Mouse (Mus musculus): ENCODE data around the gene Zbtb22. TPM values are rescaled to one million over a fixed set of nuclear protein-coding genes. Genes with fewer than 3 reads are reported as not detected.

The Zbtb22 gene
- total RNA-seq, 2 experiments from 2014 or later = 11.5 to 13.3 TPM

GRCm38 (mm10) chr17:33920282-33921097, 4.8 kb downstream of the Zbtb22 start:
- peak; percentile 42 for ATAC-seq (replicated peaks; ENCODE audit: poor library complexity)

- ATAC-seq (replicated peaks; ENCODE audit: poor library complexity) = no peak
Observed at GRCm38 (mm10) chr17:33921361-33921760, 5.7 kb downstream of the Zbtb22 start.

DNA sequence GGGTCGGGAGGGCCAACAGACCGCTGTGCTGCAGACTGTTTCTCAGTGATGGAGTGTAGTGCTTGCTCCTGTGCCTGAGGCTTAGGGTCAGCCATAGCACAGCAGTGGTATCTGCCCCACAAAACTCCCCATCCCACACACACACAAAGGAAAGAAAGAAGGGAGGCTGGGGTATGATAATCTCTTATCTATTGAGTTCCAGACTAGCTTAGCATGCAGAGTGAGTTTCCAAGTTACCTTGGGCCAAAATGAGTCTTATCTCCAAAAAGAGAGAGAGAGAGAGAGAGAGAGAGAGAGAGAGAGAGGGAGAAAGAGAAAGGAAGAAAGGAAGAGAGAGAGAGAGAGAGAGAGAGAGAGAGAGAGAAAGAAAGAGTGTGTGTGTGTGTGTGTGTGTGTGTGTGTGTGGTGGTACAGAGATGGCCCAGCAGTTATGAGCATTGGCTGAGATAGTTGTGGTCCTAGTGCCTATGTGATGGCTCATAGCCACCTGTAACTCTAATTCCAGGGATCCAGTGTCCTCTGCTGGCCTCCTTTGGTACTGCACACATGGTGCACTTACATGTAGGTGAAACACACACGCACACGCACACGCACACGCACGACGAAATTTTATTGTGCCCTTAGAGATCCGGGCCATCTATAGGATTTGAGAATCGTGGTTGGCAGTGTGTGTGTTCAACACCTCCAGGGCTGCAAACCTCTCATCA, 9.0 kb downstream of the Zbtb22 start:
- ATAC-seq (replicated peaks; ENCODE audit: poor library complexity) = peak; percentile 29

GRCm38 (mm10) chr17:33925406-33926116, 9.9 kb downstream of the Zbtb22 start:
- no peak for ATAC-seq (replicated peaks; ENCODE audit: poor library complexity)

DNA sequence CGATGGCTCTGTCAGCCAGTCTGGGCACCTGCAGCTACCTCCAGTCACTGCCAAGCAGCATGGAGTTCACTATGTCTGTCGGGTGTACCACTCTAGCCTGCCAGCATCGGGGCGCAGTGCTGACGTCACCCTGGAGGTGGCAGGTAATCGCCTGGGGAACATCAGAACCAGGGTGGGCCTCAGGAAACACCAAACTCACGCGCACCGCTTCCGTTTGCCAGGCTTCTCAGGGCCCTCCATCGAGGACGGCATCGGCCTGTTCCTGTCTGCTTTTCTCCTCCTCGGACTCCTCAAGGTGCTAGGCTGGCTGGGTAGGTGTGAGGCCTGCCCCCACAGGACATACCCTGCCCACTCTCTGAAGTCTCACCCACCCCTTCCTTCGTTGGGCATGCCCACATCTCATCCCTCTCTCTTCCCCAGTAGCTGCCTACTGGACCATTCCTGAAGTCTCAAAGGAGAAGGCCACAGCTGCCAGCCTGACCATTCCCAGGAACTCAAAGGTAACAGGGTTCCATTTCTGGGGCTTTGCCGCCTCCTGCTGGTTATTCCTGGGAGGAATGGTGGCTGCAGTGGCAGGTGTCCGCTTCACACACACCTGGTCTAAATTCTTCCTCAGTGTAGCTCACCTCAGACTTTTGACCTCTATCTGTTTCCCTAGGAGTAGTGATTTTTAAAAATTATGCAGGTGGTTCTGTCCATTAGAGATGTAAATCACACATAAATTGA, 10.7 kb downstream of the Zbtb22 start:
- ATAC-seq (replicated peaks; ENCODE audit: poor library complexity) = no peak

DNA sequence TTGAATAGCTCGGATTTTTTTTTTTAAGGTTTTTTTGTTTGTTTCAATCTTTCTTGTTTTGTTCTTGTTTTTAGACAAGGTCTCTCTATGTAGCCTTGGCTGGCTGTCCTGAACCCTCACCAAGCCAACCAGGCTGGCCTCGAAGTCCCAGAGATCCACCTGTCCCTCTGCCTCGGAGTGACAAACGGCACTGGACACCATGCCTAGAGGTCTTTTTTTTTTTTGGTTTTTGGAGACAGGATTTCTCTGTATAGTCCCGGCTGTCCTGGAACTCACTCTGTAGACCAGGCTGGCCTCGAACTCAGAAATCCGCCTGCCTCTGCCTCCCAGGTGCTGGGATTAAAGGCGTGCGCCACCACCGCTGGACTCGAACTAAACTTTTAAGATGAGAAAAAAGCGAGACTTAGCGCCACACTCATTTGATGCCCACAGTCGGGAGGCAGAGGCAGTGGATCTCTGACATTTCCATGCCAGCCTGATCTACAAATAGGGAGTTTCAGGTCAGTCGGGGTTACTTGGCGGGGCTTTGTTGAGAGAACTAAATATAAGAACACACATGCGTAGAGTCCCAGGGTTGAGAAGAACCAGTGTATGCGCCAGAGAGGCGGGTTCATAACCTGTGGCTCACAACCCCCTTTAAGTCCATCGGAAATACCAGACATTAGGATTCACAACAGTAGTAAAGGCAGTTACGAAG, 12.7 kb downstream of the Zbtb22 start:
- ATAC-seq (replicated peaks; ENCODE audit: poor library complexity) = no peak

DNA sequence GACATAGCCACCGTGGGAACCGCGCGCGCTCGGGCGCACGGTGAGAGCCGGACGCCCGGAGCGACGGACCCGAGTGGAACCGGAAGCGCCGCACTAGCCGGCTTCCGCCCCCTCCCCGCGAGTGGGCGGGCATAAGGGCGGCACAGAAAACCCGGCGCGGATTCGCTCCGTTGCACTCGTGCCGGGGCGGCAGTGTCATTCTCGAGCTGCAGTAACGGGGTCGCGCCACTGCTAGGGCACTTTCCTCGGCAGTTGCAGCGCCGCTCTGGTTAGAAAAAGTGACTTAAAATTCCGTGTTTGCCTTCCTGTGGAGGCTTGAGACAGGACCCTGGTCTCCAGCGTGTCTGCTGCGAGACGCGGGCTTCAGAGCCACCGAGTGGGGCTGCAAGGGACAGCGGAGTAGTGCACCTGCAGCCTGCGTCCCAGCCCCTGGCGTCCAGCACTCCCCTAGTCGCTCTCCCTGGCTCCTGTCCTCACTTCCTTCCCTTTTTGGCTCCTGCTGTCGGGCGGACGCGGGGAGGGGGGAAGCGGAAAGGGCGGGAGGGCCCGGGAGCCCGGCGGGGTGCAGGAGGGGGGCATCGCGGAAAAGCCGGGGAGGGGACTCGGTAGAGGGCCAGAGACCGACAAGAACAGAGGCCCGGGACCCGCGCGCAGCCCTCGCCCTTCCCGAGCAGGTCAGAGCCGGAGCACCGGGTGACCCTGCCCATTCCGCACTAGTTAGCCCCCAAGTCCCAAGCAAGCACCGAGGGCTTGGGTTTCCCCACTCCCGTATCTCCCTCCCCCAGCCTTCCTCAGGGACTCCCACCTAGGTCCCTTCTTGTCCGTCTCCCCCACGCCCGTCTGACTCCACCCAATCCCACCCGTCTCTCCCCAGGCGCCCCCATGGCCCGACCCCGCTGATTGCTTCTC, 13.9 kb downstream of the Zbtb22 start, which contains the start of gene Rgl2:
TSS of gene Rgl2 (plus strand) at position 173 of the 909 bp plus-strand sequence.
- ATAC-seq (replicated peaks; ENCODE audit: poor library complexity) = peak; percentile 74

DNA sequence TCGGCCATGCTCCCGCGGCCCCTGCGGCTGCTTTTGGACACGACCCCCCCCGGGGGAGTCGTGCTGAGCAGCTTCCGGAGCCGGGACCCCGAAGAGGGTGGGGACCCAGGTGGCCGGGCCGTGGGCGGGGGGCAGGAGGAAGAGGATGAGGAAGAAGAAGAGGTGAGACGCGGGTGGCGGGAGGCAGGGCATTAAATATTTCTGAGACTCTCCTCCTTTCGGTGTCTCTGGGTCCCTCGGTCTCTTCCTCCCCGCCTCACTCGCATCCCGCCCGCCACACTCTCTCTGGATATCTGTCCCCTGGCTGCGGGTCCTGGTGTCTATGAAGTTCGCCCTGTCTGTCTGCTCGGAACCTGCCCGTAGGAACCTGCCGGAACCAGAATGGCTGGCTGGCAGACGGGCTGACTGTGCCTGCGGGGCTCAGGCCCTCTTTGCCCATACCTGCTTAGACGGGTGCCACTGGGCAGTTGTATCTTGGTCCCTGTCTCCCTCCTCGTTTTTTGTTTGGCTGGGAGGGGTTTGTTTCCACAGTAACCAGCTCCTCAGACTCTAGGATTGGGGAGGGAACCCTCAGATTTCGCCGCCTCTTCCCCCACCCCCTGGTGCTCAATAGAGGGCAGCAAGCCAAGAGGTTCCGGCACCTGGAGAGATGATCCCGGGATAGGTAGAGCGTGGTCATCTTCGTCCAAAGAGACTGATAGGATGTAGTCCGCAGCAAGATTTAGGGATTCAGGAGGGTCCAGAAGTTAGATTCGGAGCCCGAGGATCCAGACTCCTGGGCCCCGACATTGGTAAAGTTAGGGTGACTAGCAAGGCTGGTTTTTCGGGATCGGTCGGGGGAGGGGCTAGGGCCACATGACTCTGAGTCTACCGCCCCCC, 14.8 kb downstream of the Zbtb22 start:
- peak; percentile 27 for ATAC-seq (replicated peaks; ENCODE audit: poor library complexity)

DNA sequence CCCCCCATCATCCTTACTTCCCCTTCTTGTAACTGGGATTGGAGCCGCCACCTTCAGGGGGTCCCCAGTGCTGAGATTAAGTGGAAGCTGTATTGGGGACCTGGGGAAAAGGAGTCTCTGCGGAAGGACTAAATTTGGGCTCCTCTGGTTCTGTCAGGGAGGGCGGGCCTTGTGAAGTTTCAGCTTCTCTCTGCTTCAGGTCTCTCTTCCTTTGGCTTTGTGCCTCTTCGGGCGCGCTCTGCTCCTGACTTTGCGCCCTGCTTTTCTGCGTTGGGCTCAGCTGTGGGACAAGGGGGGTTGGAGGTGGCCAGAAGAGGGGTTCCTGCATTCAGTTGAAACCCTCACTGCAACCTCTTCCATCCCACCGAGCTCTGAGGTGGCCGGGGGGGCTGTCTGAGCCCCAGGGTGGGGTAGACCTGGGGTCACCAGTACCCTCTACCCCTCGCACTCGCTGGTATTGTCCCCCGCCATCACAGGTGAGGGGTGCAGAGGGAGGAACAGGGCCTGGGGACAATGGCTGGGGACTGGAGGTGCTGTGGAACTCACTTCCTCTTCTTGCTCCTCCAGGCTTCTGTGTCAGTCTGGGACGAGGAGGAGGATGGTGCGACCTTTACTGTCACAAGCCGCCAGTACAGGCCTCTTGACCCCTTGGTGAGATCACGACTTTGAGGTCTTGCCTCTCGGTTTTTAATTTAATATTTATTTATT, 15.6 kb downstream of the Zbtb22 start:
- ATAC-seq (replicated peaks; ENCODE audit: poor library complexity) = no peak

DNA sequence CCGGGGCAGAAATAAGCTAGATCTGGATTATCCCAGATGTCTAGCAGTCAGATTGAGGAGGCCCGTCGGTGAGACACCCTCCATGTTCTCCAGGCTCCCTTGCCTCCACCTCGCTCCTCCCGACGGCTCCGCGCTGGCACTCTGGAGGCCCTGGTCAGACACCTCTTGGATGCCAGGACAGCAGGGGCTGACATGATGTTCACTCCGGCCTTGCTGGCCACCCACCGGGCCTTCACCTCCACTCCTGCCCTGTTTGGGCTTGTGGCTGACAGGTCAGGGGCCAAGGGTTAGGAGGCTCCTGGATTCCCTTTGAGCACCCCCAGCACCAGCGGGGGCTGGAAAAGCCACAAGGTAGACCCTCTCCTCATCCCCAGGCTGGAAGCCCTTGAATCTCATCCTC, 16.2 kb downstream of the Zbtb22 start:
- no peak for ATAC-seq (replicated peaks; ENCODE audit: poor library complexity)

DNA sequence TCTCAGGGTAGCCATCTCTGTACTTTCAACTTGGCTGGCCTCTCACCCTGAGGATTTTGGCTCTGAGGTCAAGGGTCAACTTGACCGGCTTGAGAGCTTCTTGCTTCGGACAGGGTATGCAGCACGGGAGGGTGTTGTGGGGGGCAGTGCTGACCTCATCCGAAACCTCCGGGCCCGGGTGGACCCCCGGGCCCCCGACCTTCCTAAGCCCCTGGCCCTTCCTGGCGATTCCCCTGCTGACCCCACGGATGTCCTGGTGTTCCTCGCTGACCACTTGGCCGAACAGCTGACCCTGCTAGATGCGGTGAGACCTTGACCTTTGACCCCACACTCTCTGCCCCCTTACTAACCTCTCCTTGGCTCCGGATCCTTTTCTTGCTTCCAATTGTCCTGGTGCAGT, 16.7 kb downstream of the Zbtb22 start:
- ATAC-seq (replicated peaks; ENCODE audit: poor library complexity) = no peak

- ATAC-seq (replicated peaks; ENCODE audit: poor library complexity) = no peak
Observed at GRCm38 (mm10) chr17:33932970-33933369, 17.3 kb downstream of the Zbtb22 start.

GRCm38 (mm10) chr17:33935422-33936055, 19.8 kb downstream of the Zbtb22 start:
- ATAC-seq (replicated peaks; ENCODE audit: poor library complexity) = no peak

DNA sequence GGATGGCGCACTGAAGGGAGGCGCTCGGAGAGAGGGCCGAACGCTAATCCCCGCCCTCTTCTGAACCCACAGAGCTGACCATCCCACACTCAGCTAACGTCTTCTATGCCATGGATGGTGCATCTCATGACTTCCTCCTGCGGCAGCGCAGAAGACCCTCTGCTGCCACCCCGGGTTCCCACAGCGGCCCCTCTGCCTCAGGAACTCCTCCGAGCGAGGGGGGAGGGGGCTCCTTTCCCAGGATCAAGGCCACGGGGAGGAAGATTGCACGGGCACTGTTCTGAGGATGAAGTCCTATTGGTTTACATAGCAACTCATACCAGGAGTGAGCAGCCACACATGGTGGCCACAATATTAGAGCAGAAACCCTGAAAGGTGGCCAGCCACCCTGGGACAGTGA, 21.3 kb downstream of the Zbtb22 start:
- ATAC-seq (replicated peaks; ENCODE audit: poor library complexity) = no peak

- no peak for ATAC-seq (replicated peaks; ENCODE audit: poor library complexity)
Observed at GRCm38 (mm10) chr17:33938783-33939182, 23.1 kb downstream of the Zbtb22 start.

DNA sequence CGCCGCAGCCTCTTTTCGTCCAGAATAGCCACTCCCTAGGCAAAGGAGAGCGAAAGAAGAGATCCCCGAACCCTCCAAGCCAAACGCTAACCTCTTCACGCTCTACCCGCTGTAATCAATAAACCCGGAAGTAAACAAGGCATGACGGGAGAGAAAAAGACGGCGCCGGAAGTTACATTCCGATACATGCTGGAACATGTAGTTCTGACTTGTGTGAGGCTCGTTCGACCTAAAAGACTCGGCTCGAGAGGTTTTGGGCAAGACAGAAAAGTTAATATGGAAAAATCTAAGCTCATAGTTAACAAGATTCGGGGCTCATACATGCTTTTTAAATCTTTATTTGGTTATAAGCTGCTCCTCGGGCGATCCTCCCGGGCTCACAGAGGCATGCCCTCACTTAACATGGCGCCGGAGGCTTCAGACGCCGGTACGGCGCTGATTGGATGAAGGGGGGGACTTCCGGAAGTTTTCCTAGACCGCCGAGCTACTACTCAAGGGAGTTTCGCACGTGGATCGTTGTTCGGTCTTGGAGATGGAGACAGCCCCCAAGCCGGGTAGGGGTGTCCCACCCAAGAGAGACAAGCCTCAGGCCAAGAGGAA, 24.6 kb downstream of the Zbtb22 start, which contains the start of the genes Pfdn6 and Wdr46:
TSS of gene Pfdn6 (minus strand) at position 138 of the 600 bp plus-strand sequence.
TSS of gene Wdr46 (plus strand) at position 455 of the 600 bp plus-strand sequence.
- peak; percentile 94 for ATAC-seq (replicated peaks; ENCODE audit: poor library complexity)

- no peak for ATAC-seq (replicated peaks; ENCODE audit: poor library complexity)
Observed at GRCm38 (mm10) chr17:33940981-33941380, 25.3 kb downstream of the Zbtb22 start.
